Mouse (Mus musculus) gastrocnemius, adult 18-20 months (tissue): ENCODE measurements around the gene Edn3. TPM values are rescaled to one million over a fixed set of nuclear protein-coding genes. Genes with fewer than 3 reads are reported as not detected.

Experiments
- DNase-seq: peaks from one replicate; pipeline ENCODE4 v3.0.0; 2021; ENCODE audit warnings: low spot score
- long read RNA-seq, 2 experiments: library from polyadenylated mRNA; stranded (forward); transcript quantifications; one replicate each; pipeline ENCODE4 v2.0.0; 2021
- total RNA-seq, 2 experiments: library from RNA; stranded (reverse); gene quantifications; 2 replicates each; pipeline ENCODE4 v1.2.3; 2021

The Edn3 gene
- total RNA-seq, result under 1 TPM; 0.25 to 0.43 TPM
- long read RNA-seq, experiment 1, result 0 reads
- long read RNA-seq, experiment 2, partial matches to known transcripts, result 0 of 1 reads
- long read RNA-seq, experiment 2, other reads (novel, unspliced or antisense), result 0 of 1 reads

- no peak for DNase-seq
Observed at GRCm38 (mm10) chr2:174760479-174761121, at the start of gene Edn3. Edn3 (plus strand) TSS chr2:174760619.

GRCm38 (mm10) chr2:174712043-174712442 lies 48.4 kb upstream of the Edn3 start:
- DNase-seq, result no peak

- no peak for DNase-seq
Observed at GRCm38 (mm10) chr2:174715938-174716337, 44.5 kb upstream of the Edn3 start.

GRCm38 (mm10) chr2:174717857-174718256 lies 42.6 kb upstream of the Edn3 start:
- no peak for DNase-seq

- DNase-seq, result no peak
Observed at GRCm38 (mm10) chr2:174727114-174727823, 33.1 kb upstream of the Edn3 start.

GRCm38 (mm10) chr2:174731939-174732338 lies 28.5 kb upstream of the Edn3 start:
- no peak for DNase-seq

- DNase-seq, result no peak
Observed at GRCm38 (mm10) chr2:174735270-174735669, 25.1 kb upstream of the Edn3 start.

- no peak for DNase-seq
Observed at GRCm38 (mm10) chr2:174747182-174747581, 13.2 kb upstream of the Edn3 start.

GRCm38 (mm10) chr2:174748381-174748780 lies 12.0 kb upstream of the Edn3 start:
- no peak for DNase-seq

GRCm38 (mm10) chr2:174753197-174753596 lies 7.2 kb upstream of the Edn3 start:
- DNase-seq, result no peak

GRCm38 (mm10) chr2:174754231-174754630 lies 6.2 kb upstream of the Edn3 start:
- DNase-seq, result no peak

GRCm38 (mm10) chr2:174759189-174759588 lies 1.2 kb upstream of the Edn3 start:
- no peak for DNase-seq

- DNase-seq, result no peak
Observed at GRCm38 (mm10) chr2:174761452-174762101, 1.2 kb downstream of the Edn3 start.

- no peak for DNase-seq
Observed at GRCm38 (mm10) chr2:174762310-174762709, 1.9 kb downstream of the Edn3 start.

GRCm38 (mm10) chr2:174768891-174769528 lies 8.6 kb downstream of the Edn3 start:
- DNase-seq, result no peak

GRCm38 (mm10) chr2:174774177-174775111 lies 14.0 kb downstream of the Edn3 start:
- no peak for DNase-seq

- no peak for DNase-seq
Observed at GRCm38 (mm10) chr2:174782016-174782415, 21.6 kb downstream of the Edn3 start.

GRCm38 (mm10) chr2:174782880-174783279 lies 22.5 kb downstream of the Edn3 start:
- DNase-seq, result no peak

GRCm38 (mm10) chr2:174788830-174789229 lies 28.4 kb downstream of the Edn3 start:
- DNase-seq, result no peak

- no peak for DNase-seq
Observed at GRCm38 (mm10) chr2:174792436-174793125, 32.2 kb downstream of the Edn3 start.
